Mouse (Mus musculus): ENCODE results near the gene Ppp3r2. TPM values are rescaled to one million over a fixed set of nuclear protein-coding genes. Genes with fewer than 3 reads are reported as not detected.

Ppp3r2 gene
- polyA plus RNA-seq (2012; rRNA removed): 0.03 TPM in 1 of 2 replicates, not detected in the other

DNA sequence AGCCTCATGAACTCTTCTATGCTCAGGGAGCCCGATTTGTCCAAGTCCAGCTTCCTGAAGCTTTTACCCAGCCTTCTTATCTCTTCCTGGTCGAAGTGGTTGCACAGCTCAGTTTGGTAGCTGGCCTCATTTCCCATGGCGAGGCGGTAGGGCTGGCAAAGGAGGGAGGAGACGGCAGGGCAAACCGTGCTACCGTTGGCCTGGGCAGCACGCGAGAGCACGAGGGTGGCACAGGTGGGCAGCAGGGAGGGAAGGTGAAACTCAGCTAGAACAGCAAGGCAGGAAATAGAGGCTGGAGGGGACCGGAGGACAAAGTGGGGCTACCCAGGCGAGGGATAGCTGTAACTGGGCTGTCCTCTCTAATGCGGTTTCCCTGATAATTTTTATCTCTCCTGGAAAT is at the start of gene Ppp3r2:
TSS of gene Ppp3r2 (minus strand) at position 213 of the 400 bp plus-strand sequence.
- Histone ChIP-seq H3K27me3 (ENCODE audit: control insufficient read depth, insufficient read depth, low read length) (no peaks in the 10 kb centered on the region), H3K36me3 (ENCODE audit: control insufficient read depth, insufficient read depth, low read length) (no peaks in the 10 kb centered on the region), H3K4me3 (ENCODE audit: control insufficient read depth, insufficient read depth, low read length) (no peak within 1 kb of the TSS), H3K4me1 (replicated peaks; ENCODE audit: control insufficient read depth, insufficient read depth, low read length) (no peaks in the 10 kb centered on the region), H3K27ac (ENCODE audit: control insufficient read depth, insufficient read depth, low read length) (no peak within 1 kb of the TSS)
- no peak for DNase-seq
- 87% methylated on average over 13 of the region's 13 CpGs for WGBS
- TF ChIP-seq CTCF (IDR thresholded peaks at IDR 0.05; ENCODE audit: borderline replicate concordance, control insufficient read depth, extremely low read depth, insufficient read depth, low read length, poor library complexity) (no peak), POLR2A (IDR thresholded peaks at IDR 0.05; ENCODE audit: control insufficient read depth, extremely low read depth, insufficient read depth, low read length, poor library complexity) (no peak)

DNA sequence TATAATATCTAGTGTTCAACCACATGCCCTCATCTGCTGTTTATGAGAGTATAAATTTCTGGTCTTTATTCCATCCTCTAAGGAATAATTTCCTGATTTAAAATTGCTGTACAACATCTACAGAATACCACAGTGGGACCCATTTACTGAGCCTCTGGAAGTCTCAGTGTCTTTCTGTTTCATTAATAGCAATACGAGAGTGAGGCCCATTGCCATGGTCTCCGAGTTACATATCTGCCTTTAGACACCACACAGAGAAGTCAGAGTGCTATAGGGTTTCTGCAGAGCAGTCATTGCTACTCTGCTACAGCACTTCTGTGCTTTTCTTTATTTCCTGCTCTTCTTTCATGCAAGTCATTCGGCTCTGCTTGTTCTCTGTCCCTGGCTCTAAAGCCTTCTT is 47.5 kb upstream of the Ppp3r2 start:
- H3K36me3 ChIP-seq (ENCODE audit: control insufficient read depth, insufficient read depth, low read length): no peaks in the 10 kb centered on the region
- H3K27ac ChIP-seq (ENCODE audit: control insufficient read depth, insufficient read depth, low read length): no peak overlapping the region
- DNase-seq: no peak
- TF ChIP-seq POLR2A (IDR thresholded peaks at IDR 0.05; ENCODE audit: control insufficient read depth, extremely low read depth, insufficient read depth, low read length, poor library complexity): no peak
- no peak for TF ChIP-seq CTCF (IDR thresholded peaks at IDR 0.05; ENCODE audit: borderline replicate concordance, control insufficient read depth, extremely low read depth, insufficient read depth, low read length, poor library complexity)
- H3K4me3 ChIP-seq (ENCODE audit: control insufficient read depth, insufficient read depth, low read length): no peak overlapping the region
- H3K4me1 ChIP-seq (replicated peaks; ENCODE audit: control insufficient read depth, insufficient read depth, low read length): no peaks in the 10 kb centered on the region
- WGBS: 91% methylated on average over 3 of the region's 3 CpGs
- no peaks in the 10 kb centered on the region for H3K27me3 ChIP-seq (ENCODE audit: control insufficient read depth, insufficient read depth, low read length)

DNA sequence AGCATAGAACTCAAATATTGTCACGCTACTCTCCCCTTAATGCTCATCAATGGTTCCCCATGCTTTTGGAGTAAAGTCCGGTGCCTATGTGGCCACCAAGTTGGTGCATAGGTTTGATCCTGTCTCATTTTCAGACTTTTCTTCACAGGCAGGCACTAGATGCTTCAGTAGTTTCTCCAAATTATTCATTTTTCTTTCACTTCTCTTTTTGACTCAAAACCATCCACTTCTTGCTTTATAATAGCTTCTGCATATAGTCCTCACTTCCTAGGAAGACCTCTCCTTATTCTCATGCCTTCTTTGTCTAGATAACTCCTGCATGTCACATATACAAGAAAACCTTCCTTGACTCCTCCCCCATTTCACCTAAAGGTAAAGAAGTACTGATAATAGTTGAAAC is 42.1 kb upstream of the Ppp3r2 start:
- H3K27me3 ChIP-seq (ENCODE audit: control insufficient read depth, insufficient read depth, low read length): no peaks in the 10 kb centered on the region
- TF ChIP-seq POLR2A (IDR thresholded peaks at IDR 0.05; ENCODE audit: control insufficient read depth, extremely low read depth, insufficient read depth, low read length, poor library complexity): no peak
- TF ChIP-seq CTCF (IDR thresholded peaks at IDR 0.05; ENCODE audit: borderline replicate concordance, control insufficient read depth, extremely low read depth, insufficient read depth, low read length, poor library complexity): no peak

DNA sequence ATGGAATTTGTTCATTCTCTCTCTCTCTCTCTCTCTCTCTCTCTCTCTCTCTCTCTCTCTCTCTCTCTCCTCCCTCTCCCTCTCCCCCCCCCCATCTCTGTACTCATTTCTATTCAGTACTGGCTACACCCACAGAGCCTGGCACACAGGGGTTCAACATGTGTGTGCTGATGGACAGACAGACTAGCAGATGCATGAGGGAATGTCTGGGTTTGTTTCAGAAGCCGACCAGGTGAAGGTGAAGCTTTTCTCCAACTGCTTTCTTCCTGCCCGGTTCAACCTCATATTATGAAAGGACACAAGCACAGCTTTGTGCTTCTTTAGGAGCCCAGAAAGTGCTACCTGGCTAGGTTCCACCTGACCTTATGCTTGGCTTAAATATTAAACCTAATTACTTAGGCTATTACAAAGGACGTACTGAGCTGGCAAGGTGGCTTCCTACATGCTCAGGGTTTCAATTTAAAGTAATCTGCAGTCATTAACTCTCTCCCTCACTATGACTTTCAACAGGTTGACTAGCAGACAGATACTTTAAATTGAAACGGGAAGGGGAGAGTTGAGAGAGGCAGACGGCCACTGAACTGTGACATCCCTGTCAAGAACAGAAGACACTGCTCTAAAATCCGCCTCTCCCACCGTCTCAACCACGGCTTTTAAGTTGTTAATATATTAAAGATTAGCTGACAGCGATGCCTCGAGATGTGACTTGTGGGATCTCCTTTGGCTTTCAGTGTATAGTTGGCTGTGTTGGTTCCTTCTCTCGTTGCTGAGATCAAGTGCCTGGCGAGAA is 9.8 kb upstream of the Ppp3r2 start:
- 89% methylated on average over 12 of the region's 12 CpGs for WGBS
- Histone ChIP-seq H3K27me3 (ENCODE audit: control insufficient read depth, insufficient read depth, low read length) (no peaks in the 10 kb centered on the region), H3K36me3 (ENCODE audit: control insufficient read depth, insufficient read depth, low read length) (no peaks in the 10 kb centered on the region), H3K4me1 (replicated peaks; ENCODE audit: control insufficient read depth, insufficient read depth, low read length) (no peaks in the 10 kb centered on the region), H3K4me3 (ENCODE audit: control insufficient read depth, insufficient read depth, low read length) (no peak overlapping the region), H3K27ac (ENCODE audit: control insufficient read depth, insufficient read depth, low read length) (no peak overlapping the region)
- no peak for DNase-seq
- TF ChIP-seq POLR2A (IDR thresholded peaks at IDR 0.05; ENCODE audit: control insufficient read depth, extremely low read depth, insufficient read depth, low read length, poor library complexity): no peak
- no peak for TF ChIP-seq CTCF (IDR thresholded peaks at IDR 0.05; ENCODE audit: borderline replicate concordance, control insufficient read depth, extremely low read depth, insufficient read depth, low read length, poor library complexity)

More for the DNA sequence above, 42.1 kb upstream of the Ppp3r2 start:
- no peaks in the 10 kb centered on the region for H3K4me1 ChIP-seq (replicated peaks; ENCODE audit: control insufficient read depth, insufficient read depth, low read length)
- no peaks in the 10 kb centered on the region for H3K36me3 ChIP-seq (ENCODE audit: control insufficient read depth, insufficient read depth, low read length)
- no peak overlapping the region for H3K27ac ChIP-seq (ENCODE audit: control insufficient read depth, insufficient read depth, low read length)
- no peak for DNase-seq
- H3K4me3 ChIP-seq (ENCODE audit: control insufficient read depth, insufficient read depth, low read length): no peak overlapping the region
- WGBS: 88% methylated on average over 2 of the region's 2 CpGs

DNA sequence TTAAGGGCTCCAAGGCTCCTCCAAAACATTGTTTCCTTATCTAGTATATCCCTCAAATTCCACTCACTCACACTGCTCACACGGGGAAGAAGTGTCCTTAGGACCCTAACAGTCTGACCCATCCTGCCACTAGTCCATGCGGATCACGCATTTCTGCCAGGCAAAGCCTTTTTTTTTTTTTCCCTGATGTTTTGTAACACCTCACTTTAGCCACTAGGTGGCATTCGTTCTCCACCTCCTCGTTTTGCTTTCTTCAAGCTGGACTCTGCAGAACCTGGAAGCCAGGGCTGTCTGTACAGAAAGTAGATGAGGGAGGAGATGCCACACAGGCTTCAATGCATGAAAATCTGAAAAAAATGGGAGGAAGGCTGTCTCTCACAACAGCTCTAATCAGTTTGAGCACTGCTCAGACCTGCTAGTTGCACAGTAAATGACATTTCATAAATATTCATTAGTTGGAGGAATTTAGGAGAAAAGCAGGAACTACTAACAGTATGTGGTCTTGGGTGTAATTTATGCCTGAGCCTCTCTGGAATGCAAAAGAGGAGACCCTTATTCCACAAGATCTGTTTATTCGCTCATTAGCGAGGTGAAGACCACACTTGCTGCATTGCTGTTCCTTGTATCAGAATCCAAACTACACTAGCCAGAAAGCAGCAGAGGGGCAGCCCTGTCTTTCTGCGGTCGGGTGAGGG is 6.9 kb upstream of the Ppp3r2 start:
- TF ChIP-seq POLR2A (IDR thresholded peaks at IDR 0.05; ENCODE audit: control insufficient read depth, extremely low read depth, insufficient read depth, low read length, poor library complexity): no peak
- TF ChIP-seq CTCF (IDR thresholded peaks at IDR 0.05; ENCODE audit: borderline replicate concordance, control insufficient read depth, extremely low read depth, insufficient read depth, low read length, poor library complexity): no peak
- 29% methylated on average over 9 of the region's 9 CpGs for WGBS

DNA sequence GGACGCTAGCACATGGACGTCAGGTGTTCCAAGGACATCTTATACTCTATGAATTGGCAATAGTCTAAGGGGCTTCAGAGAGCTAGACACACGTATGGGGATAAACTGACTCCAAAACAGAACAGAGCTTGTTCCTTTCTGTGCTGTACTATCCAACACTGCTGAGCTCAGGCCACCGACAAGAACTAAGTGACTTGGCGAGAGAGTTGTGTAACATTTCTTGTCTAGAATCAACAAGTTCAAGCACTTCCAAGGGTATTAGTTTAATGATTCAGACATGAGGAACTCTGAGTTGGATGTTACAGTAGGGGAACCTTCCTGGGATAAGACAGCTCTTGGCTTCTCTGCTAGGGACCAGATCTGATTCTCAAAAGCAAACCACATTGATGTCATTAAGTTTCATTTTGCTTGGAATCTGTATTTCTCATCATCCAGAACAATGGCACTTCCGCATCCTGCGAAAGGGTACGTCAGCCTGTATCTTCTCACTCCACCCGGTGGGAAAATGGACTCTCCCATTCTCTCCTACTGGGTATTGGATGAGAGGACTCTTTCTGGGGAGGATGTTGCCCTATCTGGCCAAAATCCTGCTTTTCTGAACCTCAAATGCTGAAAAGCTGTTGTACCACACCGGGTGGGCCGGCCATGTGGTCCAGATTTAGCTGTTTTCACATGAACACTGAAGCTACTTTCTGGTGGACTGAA is 1.5 kb downstream of the Ppp3r2 start:
- Histone ChIP-seq H3K27ac (ENCODE audit: control insufficient read depth, insufficient read depth, low read length) (no peak overlapping the region), H3K36me3 (ENCODE audit: control insufficient read depth, insufficient read depth, low read length) (no peaks in the 10 kb centered on the region), H3K27me3 (ENCODE audit: control insufficient read depth, insufficient read depth, low read length) (no peaks in the 10 kb centered on the region), H3K4me1 (replicated peaks; ENCODE audit: control insufficient read depth, insufficient read depth, low read length) (no peaks in the 10 kb centered on the region), H3K4me3 (ENCODE audit: control insufficient read depth, insufficient read depth, low read length) (no peak overlapping the region)
- 96% methylated on average over 11 of the region's 11 CpGs for WGBS
- TF ChIP-seq POLR2A (IDR thresholded peaks at IDR 0.05; ENCODE audit: control insufficient read depth, extremely low read depth, insufficient read depth, low read length, poor library complexity): no peak
- TF ChIP-seq CTCF (IDR thresholded peaks at IDR 0.05; ENCODE audit: borderline replicate concordance, control insufficient read depth, extremely low read depth, insufficient read depth, low read length, poor library complexity): no peak
- no peak for DNase-seq

More for the DNA sequence above, 6.9 kb upstream of the Ppp3r2 start:
- Histone ChIP-seq H3K27me3 (ENCODE audit: control insufficient read depth, insufficient read depth, low read length) (no peaks in the 10 kb centered on the region), H3K36me3 (ENCODE audit: control insufficient read depth, insufficient read depth, low read length) (no peaks in the 10 kb centered on the region), H3K4me3 (ENCODE audit: control insufficient read depth, insufficient read depth, low read length) (no peak overlapping the region), H3K27ac (ENCODE audit: control insufficient read depth, insufficient read depth, low read length) (no peak overlapping the region), H3K4me1 (replicated peaks; ENCODE audit: control insufficient read depth, insufficient read depth, low read length) (no peaks in the 10 kb centered on the region)
- DNase-seq: peak; percentile 8
